Mouse (Mus musculus): ENCODE data around the gene Gm5592. TPM values are rescaled to one million over a fixed set of nuclear protein-coding genes. Genes with fewer than 3 reads are reported as not detected.

Gene Gm5592
- not detected for polyA plus RNA-seq (2014; fragmentation: Illumina TruSeq; extraction: RNeasy Lipid Tissue Mini Kit (QIAGEN cat#74804); ENCODE audit: insufficient read depth, low read depth, low replicate concordance)

GRCm38 (mm10) chr7:41153541-41153940 lies at the start of gene Gm5592:
TSS of gene Gm5592 (plus strand) at chr7:41153841.

Other genes starting within 250 kb of the Gm5592 start
- gene 4930433I11Rik, start 166.3 kb upstream of the Gm5592 start, polyA plus RNA-seq (2014; fragmentation: Illumina TruSeq; extraction: RNeasy Lipid Tissue Mini Kit (QIAGEN cat#74804); ENCODE audit: insufficient read depth, low read depth, low replicate concordance) = not detected
- gene Gm4884, start 121.1 kb upstream of the Gm5592 start, polyA plus RNA-seq (2014; fragmentation: Illumina TruSeq; extraction: RNeasy Lipid Tissue Mini Kit (QIAGEN cat#74804); ENCODE audit: insufficient read depth, low read depth, low replicate concordance) = not detected
- gene AI987944, start 239.5 kb downstream of the Gm5592 start, polyA plus RNA-seq (2014; fragmentation: Illumina TruSeq; extraction: RNeasy Lipid Tissue Mini Kit (QIAGEN cat#74804); ENCODE audit: insufficient read depth, low read depth, low replicate concordance) = 8.5 TPM

Data from lung, adult 10 weeks (tissue).